Mouse (Mus musculus) adrenal gland, postnatal 25 days (tissue): ENCODE results near the gene Tmem176b. TPM values are rescaled to one million over a fixed set of nuclear protein-coding genes. Genes with fewer than 3 reads are reported as not detected.

Experiments
- DNase-seq: peaks from one replicate; pipeline ENCODE4 v3.0.0; 2021; ENCODE audit warnings: mixed read lengths
- total RNA-seq: library from RNA; stranded (reverse); gene quantifications from 2 replicates; pipeline ENCODE4 v1.2.3, GENCODE M21; 2021

Gene Tmem176b
- total RNA-seq, 1 experiment from 2014 or later: 582 TPM

DNA sequence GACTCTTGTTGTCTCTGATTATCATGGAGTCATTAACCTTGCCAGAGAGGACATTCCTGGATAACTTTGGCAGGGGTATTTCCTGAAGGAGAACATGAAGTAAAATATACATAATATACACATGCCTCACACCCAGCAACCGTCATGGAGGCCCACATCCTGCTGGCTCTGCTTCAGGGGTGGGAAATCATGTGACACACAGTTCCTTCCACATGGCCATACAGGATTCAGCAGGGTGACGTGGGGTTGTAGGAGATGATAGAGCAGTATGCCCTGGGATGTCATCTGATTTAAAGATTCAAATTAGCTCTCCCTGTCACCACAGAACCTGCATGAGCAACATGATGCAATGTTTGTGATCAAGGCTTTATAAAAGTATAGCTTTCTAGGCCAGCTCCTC, 53.4 kb downstream of the Tmem176b start:
- DNase-seq: no peak

DNA sequence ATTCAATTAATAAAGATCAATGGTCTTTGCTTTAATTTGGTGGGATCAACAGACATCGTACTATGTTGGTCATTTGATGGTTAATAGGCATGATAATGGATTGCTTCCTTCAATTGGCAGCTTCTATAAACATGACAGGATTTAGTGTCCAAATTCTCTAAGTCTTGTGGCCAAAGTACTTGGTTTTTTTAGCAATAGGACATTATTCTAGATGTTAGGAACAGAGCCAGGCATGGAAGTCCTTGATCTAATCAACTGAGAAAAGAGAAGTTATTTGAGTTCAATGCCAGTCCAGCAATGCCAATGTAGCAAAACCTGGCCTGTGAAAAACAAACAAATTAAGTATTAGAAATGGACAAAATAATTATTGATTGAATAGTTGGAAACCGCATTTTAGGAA, 55.7 kb downstream of the Tmem176b start:
- no peak for DNase-seq

- no peak for DNase-seq
These were observed 56.1 kb downstream of the Tmem176b start for GRCm38 (mm10) chr6:48785189-48785588.

DNA sequence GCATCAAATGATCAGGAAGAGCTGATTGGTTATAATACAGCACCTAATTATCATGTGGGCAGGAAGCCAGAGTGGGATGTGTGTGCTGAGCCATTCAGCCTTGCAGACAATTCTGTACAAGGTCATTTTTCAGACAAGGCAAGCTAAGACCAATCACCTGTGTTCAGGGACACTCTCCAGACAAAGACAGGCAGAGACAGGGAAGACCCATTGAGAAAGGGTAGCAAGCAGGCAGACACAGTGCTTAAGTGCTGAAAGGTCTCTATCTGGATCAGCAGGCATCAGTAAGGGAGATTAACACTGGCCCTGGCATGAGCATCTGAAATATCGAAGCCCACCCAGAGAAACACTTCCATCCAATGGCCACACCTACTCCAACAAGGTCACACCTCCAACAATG, 56.9 kb downstream of the Tmem176b start:
- DNase-seq: no peak

Other genes with a start within 250 kb of the Tmem176b start
- 66.1 and 67.8 TPM in 2 replicates for gene Repin1, start 247.6 kb downstream of the Tmem176b start, total RNA-seq
- gene Gm44965, start 247.6 kb downstream of the Tmem176b start, total RNA-seq: not detected in 2 replicates
- gene Zfp775, start 239.4 kb downstream of the Tmem176b start, total RNA-seq: 8.2 and 15.4 TPM in 2 replicates
- gene AI854703, start 214.7 kb downstream of the Tmem176b start, total RNA-seq: 1.7 and 3.4 TPM in 2 replicates
- 9.9 and 13.7 TPM in 2 replicates for gene Gimap8, start 194.3 kb downstream of the Tmem176b start, total RNA-seq
- gene Gimap9, start 165.4 kb downstream of the Tmem176b start, total RNA-seq: 5.7 and 8.1 TPM in 2 replicates
- 51.4 and 59.1 TPM in 2 replicates for gene Gimap4, start 156.9 kb downstream of the Tmem176b start, total RNA-seq
- 49.4 and 57.9 TPM in 2 replicates for gene Gimap6, start 133.3 kb downstream of the Tmem176b start, total RNA-seq
- 6.7 and 6.9 TPM in 2 replicates for gene Gm28053, start 122.9 kb downstream of the Tmem176b start, total RNA-seq
- gene Gimap7, start 122.9 kb downstream of the Tmem176b start, total RNA-seq: 0.33 TPM in 1 of 2 replicates, not detected in the other
- 12.9 and 15.5 TPM in 2 replicates for gene Gimap1, start 102.4 kb downstream of the Tmem176b start, total RNA-seq
- gene Gimap5, start 95.3 kb downstream of the Tmem176b start, total RNA-seq: 10.5 and 16.2 TPM in 2 replicates
- gene Gimap3, start 70.6 kb downstream of the Tmem176b start, total RNA-seq: 2.4 and 3.5 TPM in 2 replicates
- 210 and 286 TPM in 2 replicates for gene Tmem176a, start 577 bp downstream of the Tmem176b start, total RNA-seq
- not detected in 2 replicates for gene Aoc1, start 31.4 kb upstream of the Tmem176b start, total RNA-seq
- gene 1600015I10Rik, start 88.4 kb upstream of the Tmem176b start, total RNA-seq: not detected in 2 replicates
- gene Doxl2, start 133.5 kb upstream of the Tmem176b start, total RNA-seq: not detected in 2 replicates
- gene Svs1, start 145.4 kb upstream of the Tmem176b start, total RNA-seq: 0.21 TPM in 1 of 2 replicates, not detected in the other
- gene Gpnmb, start 195.1 kb upstream of the Tmem176b start, total RNA-seq: 0.33 TPM in 1 of 2 replicates, not detected in the other
- 29.6 and 43.0 TPM in 2 replicates for gene Malsu1, start 232.3 kb upstream of the Tmem176b start, total RNA-seq